Mouse (Mus musculus): ENCODE measurements at regions not wholly inside any gene's neighbourhood (a gene's known extent, or its start where the extent isn't known, plus 50 kb on each side); places are given as distances from the start of the nearest gene placed in this dataset.
"Not testable (repeated sequence)": the region's sequence is repeated elsewhere in the genome, so short reads cannot be mapped to it uniquely, and the experiment has no call there.

DNA sequence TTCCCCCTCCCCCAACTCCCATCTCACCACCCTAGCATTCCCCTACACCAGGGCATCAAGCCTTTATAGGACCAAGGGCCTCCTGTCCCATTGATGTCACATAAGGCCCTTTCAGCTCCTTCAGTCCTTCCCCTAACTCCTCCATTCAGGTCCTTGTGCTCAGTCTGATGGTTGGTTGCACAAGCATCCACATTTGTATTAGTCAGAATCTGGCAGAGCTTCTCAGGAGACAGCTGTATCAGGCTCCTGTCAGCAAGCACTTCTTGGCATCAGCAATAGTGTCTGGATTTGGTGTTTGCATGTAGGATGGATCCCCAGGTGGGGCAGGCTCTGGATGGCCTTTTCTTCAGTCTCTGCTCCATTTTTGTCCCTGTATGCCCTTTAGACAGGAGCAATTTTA lies 237.4 kb upstream of the Slc39a10 start:
- not testable (repeated sequence) for TF ChIP-seq TCF12 (IDR thresholded peaks at IDR 0.05; ENCODE audit: insufficient read depth, poor library complexity, severe bottlenecking); POLR2A (IDR thresholded peaks at IDR 0.05; ENCODE audit: insufficient read length, low read depth); MYOG (IDR thresholded peaks at IDR 0.05; ENCODE audit: control insufficient read depth in 1 of 3, insufficient read depth in 1 of 3, insufficient read length in 2 of 3, low read depth in 2 of 3); USF1 (IDR thresholded peaks at IDR 0.05; ENCODE audit: low read depth); MAX (IDR thresholded peaks at IDR 0.05; ENCODE audit: low read depth); MYOD1 (IDR thresholded peaks at IDR 0.05; ENCODE audit: control insufficient read depth in 1 of 3, insufficient read length in 2 of 3, low read depth in 2 of 3); POLR2AphosphoS2 (IDR thresholded peaks at IDR 0.05; ENCODE audit: insufficient read length, low read depth); SRF (IDR thresholded peaks at IDR 0.05; ENCODE audit: control insufficient read depth, insufficient read length, low read depth)

Data from myocyte (in vitro differentiated cells).